ENCODE assay signal across 9 mouse cellular contexts in the genomic region with DNA sequence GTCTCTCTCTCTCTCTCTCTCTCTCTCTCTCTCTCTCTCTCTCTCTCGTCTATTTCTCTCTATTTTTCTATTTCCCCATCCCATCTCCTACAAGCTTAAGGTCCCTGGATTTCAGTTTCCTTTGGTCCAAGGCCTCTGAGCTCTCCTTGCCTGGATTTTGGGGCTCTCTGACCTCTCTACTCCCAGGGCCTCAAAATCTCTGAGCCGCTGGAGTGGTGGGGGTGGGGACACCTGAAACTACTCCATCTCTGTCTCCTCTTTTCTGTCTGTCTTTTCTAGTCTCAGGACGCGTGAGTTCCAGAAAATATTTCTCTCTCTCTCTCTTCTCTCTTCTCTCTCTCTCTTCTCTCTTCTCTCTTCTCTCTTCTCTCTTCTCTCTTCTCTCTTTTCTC. TPM values are rescaled to one million over a fixed set of nuclear protein-coding genes. Genes with fewer than 3 reads are reported as not detected.
DNase-seq lines count a peak whose midpoint lies in the region; ATAC-seq and TF ChIP-seq lines count a peak whose summit lies in the region.
"Had no signal": no experiment of that assay in that cellular context is flagged by ENCODE, and none has a peak within 500 bp of the region (broad histone marks: within the 10 kb centered on the region; RNA-seq: fewer than 3 reads in every experiment).

No protein-coding gene starts in this region.

- DNase-seq in heart, adult 2 months, result no peak
- DNase-seq in heart, adult 18-20 months, result no peak
- no peak for DNase-seq in CH12.LX (ENCODE audit: extremely low read depth)
- no peak for DNase-seq in frontal cortex, postnatal 36 days (ENCODE audit: low spot score in 2 of 2)
- no peak for DNase-seq in cerebellum, adult 11-12 months
- no peak for DNase-seq in urinary bladder, postnatal 4 days (ENCODE audit: low spot score in 2 of 2)

- H3K79me2 ChIP-seq in heart, adult 2 months (replicated peaks; ENCODE audit: control insufficient read depth, insufficient read depth, low read length), result no peaks in the 10 kb centered on the region
- H3K79me2 ChIP-seq in CH12.LX (replicated peaks; ENCODE audit: control insufficient read depth, extremely low read depth, insufficient read depth, poor library complexity, severe bottlenecking), result no peaks in the 10 kb centered on the region

- no peak overlapping the region for H3K27ac ChIP-seq in heart, adult 2 months
- no peak overlapping the region for H3K27ac ChIP-seq in CH12.LX (ENCODE audit: insufficient read depth, low read depth)
- peak overlapping the region; percentile 90 for H3K27ac ChIP-seq in forebrain, embryonic 15.5 days (replicated peaks)
- H3K27ac ChIP-seq in liver, embryonic 16.5 days (ENCODE audit: low read length), result no peak overlapping the region

- TF ChIP-seq EP300 in heart, adult 2 months (IDR thresholded peaks at IDR 0.05; ENCODE audit: insufficient read depth, low read depth, low read length), result no peak
- no peak for TF ChIP-seq EP300 in CH12.LX (IDR thresholded peaks at IDR 0.05; ENCODE audit: low read length)

- in situ Hi-C loops in CH12.LX (cut with MboI; ENCODE audit: low pct_ligation_motif_present, low pct_unique_long_range_greater_than_20kb, low sequenced_read_pairs), result no loop called here

- TF ChIP-seq RAD21 in CH12.LX (IDR thresholded peaks at IDR 0.05; ENCODE audit: low read depth, low read length), result no peak

- TF ChIP-seq CTCF in heart, adult 2 months (IDR thresholded peaks at IDR 0.05), result no peak
- no peak for TF ChIP-seq CTCF in CH12.LX (conservative IDR thresholded peaks at IDR 0.05 in 1 of 2, IDR thresholded peaks at IDR 0.05 in 1 of 2; ENCODE audit: low read depth in 2 of 2, low read length in 2 of 2)

- no peak for TF ChIP-seq POLR2A in heart, adult 2 months (IDR thresholded peaks at IDR 0.05; ENCODE audit: insufficient read depth, low read depth, low read length)
- no peak for TF ChIP-seq POLR2A in CH12.LX (IDR thresholded peaks at IDR 0.05; ENCODE audit: low read depth, low read length)

- H3K4me1 ChIP-seq in heart, adult 2 months (ENCODE audit: control insufficient read depth, insufficient read depth, low read length), result no peaks in the 10 kb centered on the region
- H3K4me1 ChIP-seq in CH12.LX (ENCODE audit: control insufficient read depth in 1 of 2, insufficient read depth in 2 of 2), result no peaks in the 10 kb centered on the region
- H3K4me1 ChIP-seq in forebrain, embryonic 15.5 days, result peaks cover 25% of the 10 kb centered on the region
- no peaks in the 10 kb centered on the region; the same call in 1 of the 2 replicates for H3K4me1 ChIP-seq in liver, embryonic 16.5 days (ENCODE audit: control insufficient read depth, low read depth, low read length)

- dilution Hi-C loops in CH12.LX (cut with MboI; ENCODE audit: extremely low pct_ligation_motif_present, extremely low pct_unique_long_range_greater_than_20kb, low sequenced_read_pairs), result no loop called here

- ATAC-seq in forebrain, embryonic 15.5 days (replicated peaks), result peak; percentile 6
- no peak for ATAC-seq in liver, embryonic 16.5 days (ENCODE audit: low read depth)

- no peaks in the 10 kb centered on the region for H3K9me3 ChIP-seq in CH12.LX (replicated peaks; ENCODE audit: low read length)
- H3K9me3 ChIP-seq in forebrain, embryonic 15.5 days, result no peaks in the 10 kb centered on the region
- no peaks in the 10 kb centered on the region for H3K9me3 ChIP-seq in liver, embryonic 16.5 days (replicated peaks; ENCODE audit: control insufficient read depth, low read length)

- H3K36me3 ChIP-seq in heart, adult 2 months (ENCODE audit: control insufficient read depth, insufficient read depth, low read length), result no peaks in the 10 kb centered on the region
- no peaks in the 10 kb centered on the region for H3K36me3 ChIP-seq in CH12.LX (replicated peaks in 1 of 2; ENCODE audit: control insufficient read depth in 1 of 2, insufficient read depth in 1 of 2, low read length in 1 of 2)
- no peaks in the 10 kb centered on the region for H3K36me3 ChIP-seq in forebrain, embryonic 15.5 days
- no peaks in the 10 kb centered on the region for H3K36me3 ChIP-seq in liver, embryonic 16.5 days (ENCODE audit: control insufficient read depth, insufficient read depth)

- peak overlapping the region; percentile 64 for H3K9ac ChIP-seq in heart, adult 2 months (ENCODE audit: low read depth, low read length)
- H3K9ac ChIP-seq in CH12.LX (ENCODE audit: insufficient read depth, low read depth), result no peak overlapping the region
- H3K9ac ChIP-seq in forebrain, embryonic 15.5 days (replicated peaks), result peak overlapping the region; percentile 78
- H3K9ac ChIP-seq in liver, embryonic 16.5 days (ENCODE audit: low read depth, low read length), result no peak overlapping the region

- peak overlapping the region; percentile 23 for H3K4me3 ChIP-seq in heart, adult 2 months
- H3K4me3 ChIP-seq in CH12.LX (replicated peaks in 1 of 3; ENCODE audit: low read depth in 2 of 3, low read length in 2 of 3, poor library complexity in 1 of 3), result no peak overlapping the region
- H3K4me3 ChIP-seq in forebrain, embryonic 15.5 days, result peak overlapping the region; percentile 85
- H3K4me3 ChIP-seq in liver, embryonic 16.5 days (ENCODE audit: low read depth, low read length), result no peak overlapping the region

- peaks cover 6% of the 10 kb centered on the region; the same call in 1 of the 2 replicates for H3K27me3 ChIP-seq in heart, adult 2 months (ENCODE audit: control insufficient read depth, insufficient read depth, low read length)
- peaks cover 4% of the 10 kb centered on the region for H3K27me3 ChIP-seq in CH12.LX (replicated peaks)
- no peaks in the 10 kb centered on the region for H3K27me3 ChIP-seq in forebrain, embryonic 15.5 days
- H3K27me3 ChIP-seq in liver, embryonic 16.5 days (ENCODE audit: control insufficient read depth, insufficient read depth, low read depth, low read length), result peaks cover 39% of the 10 kb centered on the region

- intact Hi-C loops in heart, adult 2 months (cut with DNase I), result no loop called here

- H3K4me2 ChIP-seq in CH12.LX (ENCODE audit: insufficient read depth, low read depth, poor library complexity, severe bottlenecking), result peak overlapping the region; percentile 35; the same call in 1 of the 2 replicates
- H3K4me2 ChIP-seq in forebrain, embryonic 15.5 days (replicated peaks), result peak overlapping the region; percentile 84
- peak overlapping the region; percentile 12; the same call in 1 of the 2 replicates for H3K4me2 ChIP-seq in liver, embryonic 16.5 days (ENCODE audit: low read depth, low read length)

- 0% methylated on average over 4 of the region's 4 CpGs for WGBS in heart, adult 2 months
- WGBS in forebrain, embryonic 15.5 days, result 1% methylated on average over 4 of the region's 4 CpGs
- 1% methylated on average over 4 of the region's 4 CpGs for WGBS in liver, embryonic 16.5 days (ENCODE audit: insufficient replicate concordance)

TF ChIP-seq in CH12.LX, 34 proteins besides CTCF, POLR2A, EP300 and RAD21 (continues in another document):
- TF ChIP-seq POLR2AphosphoS2 (IDR thresholded peaks at IDR 0.05; ENCODE audit: low read depth, low read length) (no peak), UBTF (IDR thresholded peaks at IDR 0.05; ENCODE audit: low read depth, low read length) (no peak), ELF1 (IDR thresholded peaks at IDR 0.05; ENCODE audit: low read depth, low read length) (no peak), GABPA (IDR thresholded peaks at IDR 0.05; ENCODE audit: insufficient replicate concordance, low read depth, low read length) (no peak), MXI1 (IDR thresholded peaks at IDR 0.05; ENCODE audit: low read depth, low read length) (no peak), CHD1 (IDR thresholded peaks at IDR 0.05; ENCODE audit: low read depth, low read length) (no peak), ZC3H11A (IDR thresholded peaks at IDR 0.05; ENCODE audit: low read depth, low read length) (no peak), KAT2A (IDR thresholded peaks at IDR 0.05; ENCODE audit: insufficient replicate concordance, low read length) (no peak), SMC3 (IDR thresholded peaks at IDR 0.05; ENCODE audit: low read depth, low read length) (no peak), MYC (IDR thresholded peaks at IDR 0.05; ENCODE audit: low read depth, low read length) (no peak), JUND (conservative IDR thresholded peaks at IDR 0.05; ENCODE audit: low read depth, low read length) (no peak)

RNA-seq across cellular contexts. Expression of gene Cacng7, which starts 0.5 kb away (rescaled TPM):
- total RNA-seq in heart, adult 2 months (2021), result 1 to 10 TPM; 4.3 to 5.4 TPM
- polyA plus RNA-seq in heart, adult 2 months (2012; rRNA removed), result 6.7 and 7.7 TPM in 2 replicates
- 1 to 10 TPM; 3.7 to 4.6 TPM for total RNA-seq in heart, adult 18-20 months (2021)
- total RNA-seq in CH12.LX (2012; rRNA removed) (0.21 TPM in 2 replicates), CH12.LX (2014; rRNA removed) (0.26 and 0.28 TPM in 2 replicates)
- polyA plus RNA-seq in CH12.LX (2012; ENCODE audit: insufficient read length, low read depth), result 2.4 and 2.8 TPM in 2 replicates
- polyA plus RNA-seq in forebrain, embryonic 15.5 days (2015; fragmentation: Nextera tagmentation; extraction: Ambion mirVana), result 3.4 and 4.5 TPM in 2 replicates
- polyA plus RNA-seq in liver, embryonic 16.5 days (2015; fragmentation: Nextera tagmentation; extraction: Ambion mirVana), result not detected in 2 replicates
- total RNA-seq: hematopoietic stem cell, adult 5-6 weeks had no signal

RNA-seq across cellular contexts. Expression of gene Prkcg, which starts 43.2 kb away (rescaled TPM):
- total RNA-seq in heart, adult 2 months (2021), result 1 to 10 TPM in 1 of 2 experiments, under 1 TPM in 1; 0.89 to 3.0 TPM
- 4.5 and 4.7 TPM in 2 replicates for polyA plus RNA-seq in heart, adult 2 months (2012; rRNA removed)
- 1 to 10 TPM in 1 of 2 experiments, under 1 TPM in 1; 0.85 to 1.2 TPM for total RNA-seq in heart, adult 18-20 months (2021)
- total RNA-seq in CH12.LX (2012; rRNA removed) (0.17 and 0.25 TPM in 2 replicates), CH12.LX (2014; rRNA removed) (0.11 and 0.15 TPM in 2 replicates)
- polyA plus RNA-seq in CH12.LX (2012; ENCODE audit: insufficient read length, low read depth), result 2.2 and 3.0 TPM in 2 replicates
- polyA plus RNA-seq in forebrain, embryonic 15.5 days (2015; fragmentation: Nextera tagmentation; extraction: Ambion mirVana), result 1.5 and 2.0 TPM in 2 replicates
- polyA plus RNA-seq in liver, embryonic 16.5 days (2015; fragmentation: Nextera tagmentation; extraction: Ambion mirVana), result 0.68 TPM in 1 of 2 replicates, not detected in the other
- total RNA-seq: hematopoietic stem cell, adult 5-6 weeks had no signal

RNA-seq across cellular contexts. Expression of gene Myadm, which starts 43.3 kb away (rescaled TPM):
- total RNA-seq in heart, adult 2 months (2021), result 100 to 1,000 TPM; 131 to 139 TPM
- 397 and 685 TPM in 2 replicates for polyA plus RNA-seq in heart, adult 2 months (2012; rRNA removed)
- total RNA-seq in heart, adult 18-20 months (2021), result 100 to 1,000 TPM; 109 to 122 TPM
- total RNA-seq in CH12.LX (2012; rRNA removed), result 3.7 and 4.4 TPM in 2 replicates
- total RNA-seq in CH12.LX (2014; rRNA removed), result 3.4 and 4.6 TPM in 2 replicates
- 18.0 and 22.6 TPM in 2 replicates for polyA plus RNA-seq in CH12.LX (2012; ENCODE audit: insufficient read length, low read depth)
- polyA plus RNA-seq in forebrain, embryonic 15.5 days (2015; fragmentation: Nextera tagmentation; extraction: Ambion mirVana), result 19.6 and 21.4 TPM in 2 replicates
- polyA plus RNA-seq in liver, embryonic 16.5 days (2015; fragmentation: Nextera tagmentation; extraction: Ambion mirVana), result 41.4 and 55.1 TPM in 2 replicates

RNA-seq across cellular contexts. Expression of gene Cacng8, which starts 58.3 kb away (rescaled TPM):
- total RNA-seq in heart, adult 2 months (2021), result not detected
- not detected in 2 replicates for polyA plus RNA-seq in heart, adult 2 months (2012; rRNA removed)
- not detected for total RNA-seq in heart, adult 18-20 months (2021)
- total RNA-seq in CH12.LX (2012; rRNA removed) (0.50 and 0.51 TPM in 2 replicates), CH12.LX (2014; rRNA removed) (0.43 and 0.51 TPM in 2 replicates)
- polyA plus RNA-seq in CH12.LX (2012; ENCODE audit: insufficient read length, low read depth), result 1.2 and 1.7 TPM in 2 replicates
- polyA plus RNA-seq in forebrain, embryonic 15.5 days (2015; fragmentation: Nextera tagmentation; extraction: Ambion mirVana), result 12.5 and 16.4 TPM in 2 replicates
- not detected in 2 replicates for polyA plus RNA-seq in liver, embryonic 16.5 days (2015; fragmentation: Nextera tagmentation; extraction: Ambion mirVana)
- total RNA-seq: hematopoietic stem cell, adult 5-6 weeks had no signal

Comparison
In these comparisons a context has a peak if more than half of its experiments do, and no peak if none do; other contexts are left out.
1. H3K4me3 ChIP-seq: peak in heart, adult 2 months (single experiment) and forebrain, embryonic 15.5 days (single experiment); none in CH12.LX (0 of 3) and liver, embryonic 16.5 days (single experiment).
2. H3K9ac ChIP-seq: peak in heart, adult 2 months (single experiment) and forebrain, embryonic 15.5 days (single experiment); none in CH12.LX (single experiment) and liver, embryonic 16.5 days (single experiment).
3. H3K4me2 ChIP-seq: peak in every context shown above with its lines; median percentile 84 in forebrain, embryonic 15.5 days; 35 in CH12.LX; 12 in liver, embryonic 16.5 days.